Mouse (Mus musculus) kidney, embryonic 15.5 days (tissue): ENCODE results near the gene Plekhg6. TPM values are rescaled to one million over a fixed set of nuclear protein-coding genes. Genes with fewer than 3 reads are reported as not detected.

Experiments used
- ATAC-seq: fragments of 200-750 bp; cut with Nextera tagmentation; replicated peaks from 2 replicates; pipeline ENCODE4 v1.8.0; 2017; ENCODE audit warnings: moderate TSS enrichment; ENCODE audit not compliant: low FRiP score
- H3K27ac ChIP-seq: fragments of 300-500 bp; sonication (generic); 2 replicates; pipeline ENCODE4 v1.5.1; 2015; ENCODE audit warnings: mild to moderate bottlenecking, inconsistent platforms
- H3K27me3 ChIP-seq: fragments of 300-500 bp; sonication (generic); 2 replicates; pipeline ENCODE4 v1.6.1; 2015; ENCODE audit warnings: inconsistent platforms
- H3K36me3 ChIP-seq: fragments of 300-500 bp; sonication (generic); 2 replicates; pipeline ENCODE4 v1.6.1; 2015; ENCODE audit warnings: inconsistent platforms
- H3K4me1 ChIP-seq: fragments of 300-500 bp; sonication (generic); 2 replicates; pipeline ENCODE4 v1.6.1; 2015; ENCODE audit warnings: inconsistent platforms
- H3K4me2 ChIP-seq: fragments of 300-500 bp; sonication (generic); 2 replicates; pipeline ENCODE4 v1.6.1; 2015; ENCODE audit warnings: moderate library complexity, mild to moderate bottlenecking, inconsistent platforms
- H3K4me3 ChIP-seq: fragments of 300-500 bp; sonication (generic); replicated peaks from 2 replicates; pipeline ENCODE4 v1.5.1; 2015; ENCODE audit warnings: mild to moderate bottlenecking, inconsistent platforms
- H3K9ac ChIP-seq: fragments of 300-500 bp; sonication (generic); 2 replicates; pipeline ENCODE4 v1.6.1; 2015; ENCODE audit warnings: mild to moderate bottlenecking, inconsistent platforms
- H3K9me3 ChIP-seq: fragments of 300-500 bp; sonication (generic); replicated peaks from 2 replicates; pipeline ENCODE4 v1.6.1; 2016; ENCODE audit warnings: inconsistent platforms
- WGBS: fragments of 180-500 bp; shearing (Covaris S2); methylation state at CpG from one replicate; pipeline ENCODE4 v1.1.7; 2015; ENCODE audit warnings: mixed read lengths; 5-methylcytosine and 5-hydroxymethylcytosine counted together
- polyA plus RNA-seq: library from polyadenylated mRNA; unstranded; fragments of >200 nt; fragmentation: Nextera tagmentation; extraction: Ambion mirVana; gene quantifications from 2 replicates; pipeline ENCODE4 v1.2.1, GENCODE M21; 2015

The Plekhg6 gene
- polyA plus RNA-seq, 1 experiment from 2014 or later, result 4.7 TPM

DNA sequence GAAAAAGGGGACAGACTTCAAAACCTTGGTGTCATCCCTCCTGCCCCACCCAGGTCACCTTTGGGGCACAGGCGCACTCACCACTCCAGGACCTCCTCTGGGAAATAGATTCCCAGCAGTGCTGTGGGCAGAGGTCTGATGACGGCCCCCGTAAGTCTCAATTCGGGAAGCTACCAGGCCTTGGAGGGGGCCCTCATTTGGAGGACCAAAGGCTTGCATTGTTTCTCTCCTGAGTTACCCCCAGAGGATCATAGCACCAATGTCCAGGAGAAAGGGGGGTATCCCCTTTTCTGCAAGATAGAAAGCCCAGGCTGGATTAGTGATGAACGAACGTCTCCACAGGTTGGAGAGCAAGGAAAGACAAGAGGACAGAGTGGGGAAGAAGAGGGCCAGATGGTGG, 2.0 kb downstream of the Plekhg6 start:
- H3K9me3 ChIP-seq, result no peaks in the 10 kb centered on the region
- peak overlapping the region; percentile 93 for H3K4me2 ChIP-seq
- H3K27me3 ChIP-seq, result peaks cover 40% of the 10 kb centered on the region
- 18% methylated on average over 6 of the region's 6 CpGs for WGBS
- no peak overlapping the region for H3K4me3 ChIP-seq
- no peak overlapping the region for H3K27ac ChIP-seq
- peaks cover 46% of the 10 kb centered on the region for H3K4me1 ChIP-seq
- no peaks in the 10 kb centered on the region for H3K36me3 ChIP-seq
- ATAC-seq, result no peak
- H3K9ac ChIP-seq, result no peak overlapping the region

DNA sequence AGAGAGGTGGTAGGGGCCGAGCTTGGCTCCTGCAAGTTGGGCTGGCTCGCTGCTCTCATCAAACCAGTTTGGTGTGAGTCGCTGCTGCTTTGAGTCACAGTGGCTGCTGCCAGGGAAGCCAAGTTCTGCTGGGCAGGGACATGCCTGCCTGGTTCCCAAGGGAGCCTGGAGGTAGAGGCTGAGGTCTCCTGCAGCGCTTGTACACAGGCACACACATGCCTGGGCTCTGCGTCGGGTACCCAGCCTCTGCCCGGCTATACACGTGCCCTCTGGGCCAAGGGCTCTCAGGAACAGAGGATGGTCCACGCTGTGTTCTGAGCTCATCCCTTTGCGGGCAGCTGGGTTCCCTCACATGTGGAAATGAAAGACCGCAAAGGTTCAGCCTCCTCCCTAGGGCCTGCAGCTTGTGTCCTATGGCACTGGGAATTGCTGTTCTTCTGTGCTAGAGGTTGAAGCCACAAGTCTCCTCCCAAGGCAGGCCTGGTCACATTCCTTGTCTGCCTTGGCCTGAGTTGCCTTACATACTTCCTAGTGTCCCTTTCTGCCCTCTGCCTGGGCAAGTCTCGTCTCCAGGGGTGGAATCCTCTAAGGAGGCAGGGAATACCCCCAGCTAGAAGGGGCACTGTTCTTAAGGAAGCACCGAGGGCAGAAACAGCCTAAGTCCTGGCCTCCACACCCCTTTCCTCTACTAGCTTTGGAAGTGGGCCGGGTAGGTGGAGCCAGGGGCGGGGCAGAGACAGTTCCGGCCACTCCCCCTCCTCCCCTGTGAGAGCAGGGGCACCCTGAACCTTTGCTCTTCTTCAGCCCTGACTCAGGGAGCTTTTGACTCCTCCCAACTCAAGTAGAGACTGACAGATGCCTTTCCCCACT, 2.8 kb downstream of the Plekhg6 start:
- Histone ChIP-seq H3K4me2 (peak overlapping the region; percentile 93), H3K9me3 (no peaks in the 10 kb centered on the region), H3K4me3 (no peak overlapping the region), H3K4me1 (peaks cover 45% of the 10 kb centered on the region), H3K9ac (no peak overlapping the region), H3K27ac (peak overlapping the region; percentile 54), H3K36me3 (no peaks in the 10 kb centered on the region), H3K27me3 (peaks cover 38% of the 10 kb centered on the region)
- peak; percentile 64 for ATAC-seq
- WGBS, result 36% methylated on average over 16 of the region's 16 CpGs

DNA sequence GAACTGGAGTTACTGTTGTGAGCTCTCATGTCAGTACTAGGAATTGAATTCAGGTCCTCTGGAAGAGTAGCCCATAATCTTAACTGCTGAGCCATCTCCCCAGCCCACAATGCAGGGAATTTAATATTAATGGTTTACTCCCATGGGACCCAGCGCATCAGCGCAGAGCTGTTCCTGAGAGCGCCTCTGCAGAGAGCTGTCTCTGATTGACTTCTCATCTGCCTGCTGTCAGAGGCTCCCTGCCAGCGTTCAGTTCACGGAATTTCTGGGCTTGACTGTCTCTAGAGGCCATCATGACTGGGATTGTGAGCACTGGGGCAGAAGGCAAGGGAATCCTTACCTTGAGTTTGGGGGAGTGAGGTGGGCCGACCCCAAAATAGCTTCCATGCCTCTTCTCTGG, 3.6 kb downstream of the Plekhg6 start:
- H3K4me2 ChIP-seq, result no peak overlapping the region

DNA sequence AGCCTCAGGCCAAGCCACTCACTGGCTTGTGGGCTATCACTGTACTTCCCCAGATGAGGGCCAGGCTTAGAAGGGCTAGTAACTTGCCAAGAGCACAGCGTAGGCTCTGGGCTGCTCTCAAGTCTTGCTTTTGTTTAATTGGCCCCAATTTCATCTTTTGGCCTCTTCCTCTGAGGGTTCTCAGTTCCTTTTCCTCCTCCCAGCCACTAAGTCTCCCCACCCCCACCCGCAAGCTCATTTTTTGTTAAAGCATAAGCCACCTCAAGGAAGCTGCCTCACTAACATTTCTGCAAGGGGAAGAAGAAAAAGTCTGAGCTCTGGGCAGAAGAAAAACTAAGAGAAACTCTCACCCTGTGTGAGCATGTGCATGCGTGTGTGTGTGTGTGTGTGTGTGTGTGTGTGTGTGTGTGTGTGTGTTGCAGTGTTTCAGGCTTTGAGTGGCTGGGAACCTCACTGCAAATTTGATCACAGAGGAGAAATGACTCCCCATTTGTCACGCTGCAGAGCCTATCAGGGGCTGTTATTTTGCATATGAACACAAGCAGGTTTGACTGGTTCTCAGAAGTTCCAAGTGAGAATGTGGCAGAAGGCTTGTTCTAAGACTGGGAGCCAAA, 12.7 kb downstream of the Plekhg6 start:
- Histone ChIP-seq H3K27me3 (0 out of 2 replicates have a peak, but pooled peaks cover 2% of the 10 kb centered on the region), H3K4me1 (peaks cover 46% of the 10 kb centered on the region), H3K9me3 (no peaks in the 10 kb centered on the region), H3K4me3 (no peak overlapping the region), H3K4me2 (no peak overlapping the region), H3K9ac (no peak overlapping the region), H3K27ac (peak overlapping the region; percentile 63), H3K36me3 (peaks cover 4% of the 10 kb centered on the region; the same call in 1 of the 2 replicates)
- no peak for ATAC-seq
- 43% methylated on average over 4 of the region's 4 CpGs for WGBS

More for the DNA sequence above, 3.6 kb downstream of the Plekhg6 start:
- no peak for ATAC-seq
- no peak overlapping the region for H3K9ac ChIP-seq
- H3K27me3 ChIP-seq, result peaks cover 30% of the 10 kb centered on the region
- 0 out of 2 replicates have a peak, but pooled peaks cover 3% of the 10 kb centered on the region for H3K36me3 ChIP-seq
- H3K4me1 ChIP-seq, result peaks cover 44% of the 10 kb centered on the region
- WGBS, result 75% methylated on average over 6 of the region's 6 CpGs
- H3K9me3 ChIP-seq, result no peaks in the 10 kb centered on the region
- no peak overlapping the region for H3K4me3 ChIP-seq
- H3K27ac ChIP-seq, result no peak overlapping the region

DNA sequence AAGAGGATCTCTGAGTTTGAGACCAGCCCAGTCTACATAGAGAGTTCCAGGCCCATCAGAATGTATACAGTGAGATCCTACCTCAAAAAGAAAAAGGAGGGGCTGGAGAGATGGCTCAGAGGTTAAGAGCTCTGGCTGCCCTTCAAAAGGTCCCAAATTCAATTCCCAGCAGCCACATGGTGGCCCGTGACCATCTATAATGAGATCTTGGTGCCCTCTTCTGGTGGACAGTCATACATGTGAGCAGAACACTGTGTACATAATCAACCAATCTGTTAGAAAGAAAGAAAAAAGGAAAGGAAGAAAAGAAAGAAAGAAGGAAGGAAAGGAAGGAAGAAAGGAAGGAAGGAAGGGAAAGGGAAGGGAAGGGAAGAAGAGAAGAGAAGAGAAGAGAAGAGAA, 14.5 kb downstream of the Plekhg6 start:
- ATAC-seq, result no peak

DNA sequence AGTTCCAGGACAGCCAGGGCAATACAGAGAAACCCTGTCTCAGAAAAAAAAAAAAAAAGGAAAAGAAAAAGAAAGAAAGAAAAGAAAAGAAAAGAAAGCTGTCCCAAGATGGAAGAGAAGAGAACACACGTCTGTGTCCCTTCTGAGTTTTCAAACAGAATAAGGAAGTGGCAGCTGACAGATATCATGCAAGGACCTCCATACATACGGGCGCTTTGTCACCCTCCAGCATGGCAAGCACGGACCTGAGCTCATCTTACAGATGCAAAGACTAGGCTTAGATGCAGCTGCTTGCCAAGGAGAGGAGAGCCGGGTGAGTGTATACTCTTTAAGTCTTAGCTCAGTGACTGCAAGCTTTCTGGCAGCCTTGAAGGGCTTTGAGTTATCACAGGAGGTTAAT, 15.1 kb downstream of the Plekhg6 start:
- no peaks in the 10 kb centered on the region for H3K9me3 ChIP-seq
- H3K4me3 ChIP-seq, result no peak overlapping the region
- ATAC-seq, result no peak
- 81% methylated on average over 5 of the region's 5 CpGs for WGBS
- peaks cover 24% of the 10 kb centered on the region for H3K36me3 ChIP-seq
- H3K27me3 ChIP-seq, result 0 out of 2 replicates have a peak, but pooled peaks cover 4% of the 10 kb centered on the region
- H3K9ac ChIP-seq, result no peak overlapping the region
- no peak overlapping the region for H3K27ac ChIP-seq
- peaks cover 64% of the 10 kb centered on the region for H3K4me1 ChIP-seq
- H3K4me2 ChIP-seq, result no peak overlapping the region

More for the DNA sequence above, 14.5 kb downstream of the Plekhg6 start:
- H3K4me1 ChIP-seq, result peaks cover 63% of the 10 kb centered on the region
- peaks cover 18% of the 10 kb centered on the region for H3K36me3 ChIP-seq
- no peak overlapping the region for H3K4me2 ChIP-seq
- H3K27me3 ChIP-seq, result 0 out of 2 replicates have a peak, but pooled peaks cover 4% of the 10 kb centered on the region
- H3K9ac ChIP-seq, result no peak overlapping the region
- WGBS, result 74% methylated on average over 1 of the region's 1 CpGs
- no peak overlapping the region for H3K4me3 ChIP-seq
- no peaks in the 10 kb centered on the region for H3K9me3 ChIP-seq
- no peak overlapping the region for H3K27ac ChIP-seq

DNA sequence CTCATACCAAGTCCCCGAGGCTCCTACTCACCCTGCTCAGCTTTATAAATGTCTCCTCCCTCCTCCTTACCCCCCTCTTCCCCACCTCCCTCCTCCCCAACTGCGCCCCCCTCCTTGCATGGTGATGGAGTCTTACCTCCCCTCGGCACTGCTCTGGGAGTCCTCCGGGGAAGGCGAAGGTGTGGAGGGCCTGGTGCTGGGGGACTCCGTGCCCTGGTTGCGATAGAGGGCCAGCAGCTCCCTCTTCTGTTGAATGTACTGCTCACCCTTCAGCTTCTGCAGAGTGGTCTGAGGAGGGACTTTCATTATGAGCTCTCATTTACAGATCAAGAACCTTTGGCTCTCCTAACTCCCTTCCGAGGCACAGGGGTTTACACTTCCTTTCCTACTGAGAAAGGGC, 16.1 kb downstream of the Plekhg6 start:
- Histone ChIP-seq H3K27ac (0 out of 2 replicates have a peak overlapping the region, but pooled peaks have one; percentile 18), H3K27me3 (0 out of 2 replicates have a peak, but pooled peaks cover 4% of the 10 kb centered on the region), H3K4me2 (0 out of 2 replicates have a peak overlapping the region, but pooled peaks have one; percentile 19), H3K4me3 (no peak overlapping the region), H3K4me1 (peaks cover 58% of the 10 kb centered on the region), H3K36me3 (peaks cover 35% of the 10 kb centered on the region), H3K9me3 (no peaks in the 10 kb centered on the region), H3K9ac (no peak overlapping the region)
- peak; percentile 40 for ATAC-seq
- WGBS, result 6% methylated on average over 8 of the region's 8 CpGs

DNA sequence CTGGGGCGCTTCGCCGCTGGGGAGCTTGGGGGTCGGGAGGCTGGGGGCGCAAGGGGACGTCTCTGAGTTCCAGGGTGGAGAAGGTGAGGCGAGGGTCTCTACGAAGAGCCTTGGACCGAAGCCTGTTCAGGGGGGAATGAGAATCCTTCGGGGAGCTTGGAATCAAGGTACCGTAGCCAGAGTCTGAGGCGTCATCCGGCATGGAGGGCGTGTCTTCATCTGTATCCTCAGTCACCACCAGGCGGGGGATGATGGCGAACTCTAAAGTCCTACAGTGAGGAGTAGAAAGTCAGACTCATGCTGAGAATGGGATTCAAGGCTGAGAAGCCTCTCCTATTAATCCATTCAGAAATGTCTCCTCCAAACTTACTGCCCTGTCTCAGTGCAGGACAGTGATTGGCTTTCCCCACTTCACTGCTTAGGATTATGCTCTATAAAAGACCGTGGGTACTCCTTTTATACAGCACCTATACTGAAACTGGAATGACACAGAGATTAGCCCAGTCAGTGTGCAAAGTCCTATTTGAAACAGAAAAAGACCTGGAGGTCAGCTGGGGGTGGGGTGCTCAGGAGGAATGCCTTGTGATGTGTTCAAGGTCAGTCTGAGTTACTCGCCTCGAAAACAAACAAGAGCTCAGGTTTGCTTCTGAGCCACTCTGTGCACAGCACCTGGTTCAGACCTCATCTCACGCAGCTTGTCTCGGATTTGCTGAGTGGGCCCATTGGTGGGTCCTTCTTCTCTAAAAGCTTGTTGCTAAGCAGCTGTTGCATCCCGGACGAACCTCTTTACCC, 16.9 kb downstream of the Plekhg6 start:
- peak; percentile 1; the same call in 1 of the 2 replicates for ATAC-seq
- Histone ChIP-seq H3K27ac (0 out of 2 replicates have a peak overlapping the region, but pooled peaks have one; percentile 18), H3K4me2 (peak overlapping the region; percentile 42), H3K4me3 (no peak overlapping the region), H3K9me3 (no peaks in the 10 kb centered on the region), H3K36me3 (peaks cover 43% of the 10 kb centered on the region), H3K9ac (no peak overlapping the region), H3K4me1 (peaks cover 52% of the 10 kb centered on the region), H3K27me3 (0 out of 2 replicates have a peak, but pooled peaks cover 4% of the 10 kb centered on the region)
- 19% methylated on average over 23 of the region's 23 CpGs for WGBS

DNA sequence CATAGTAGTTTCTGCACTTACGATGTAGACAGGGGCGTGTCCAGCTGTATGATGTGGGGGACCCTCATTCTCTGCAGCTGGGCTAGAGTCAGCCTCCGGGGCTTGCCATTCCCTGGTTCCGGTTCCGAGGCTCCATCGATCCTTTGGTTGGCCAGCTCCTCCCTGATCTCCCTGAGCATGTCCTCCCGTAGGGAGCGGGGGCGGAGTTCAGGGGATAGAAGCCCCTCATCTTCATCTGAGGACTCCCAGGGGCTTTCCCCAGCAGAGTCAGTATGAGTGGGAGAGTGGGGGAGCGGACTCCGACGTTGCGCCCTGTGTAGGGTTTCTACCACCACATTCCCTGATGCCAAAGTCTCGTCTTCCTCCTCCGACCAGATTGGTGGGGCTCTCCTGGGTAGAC, 17.6 kb downstream of the Plekhg6 start:
- H3K36me3 ChIP-seq, result peaks cover 49% of the 10 kb centered on the region
- H3K27ac ChIP-seq, result no peak overlapping the region
- 0 out of 2 replicates have a peak, but pooled peaks cover 4% of the 10 kb centered on the region for H3K27me3 ChIP-seq
- no peaks in the 10 kb centered on the region for H3K9me3 ChIP-seq
- no peak overlapping the region for H3K4me3 ChIP-seq
- H3K9ac ChIP-seq, result no peak overlapping the region
- peak; percentile 13; the same call in 1 of the 2 replicates for ATAC-seq
- 32% methylated on average over 15 of the region's 15 CpGs for WGBS
- H3K4me2 ChIP-seq, result peak overlapping the region; percentile 42
- H3K4me1 ChIP-seq, result peaks cover 48% of the 10 kb centered on the region

DNA sequence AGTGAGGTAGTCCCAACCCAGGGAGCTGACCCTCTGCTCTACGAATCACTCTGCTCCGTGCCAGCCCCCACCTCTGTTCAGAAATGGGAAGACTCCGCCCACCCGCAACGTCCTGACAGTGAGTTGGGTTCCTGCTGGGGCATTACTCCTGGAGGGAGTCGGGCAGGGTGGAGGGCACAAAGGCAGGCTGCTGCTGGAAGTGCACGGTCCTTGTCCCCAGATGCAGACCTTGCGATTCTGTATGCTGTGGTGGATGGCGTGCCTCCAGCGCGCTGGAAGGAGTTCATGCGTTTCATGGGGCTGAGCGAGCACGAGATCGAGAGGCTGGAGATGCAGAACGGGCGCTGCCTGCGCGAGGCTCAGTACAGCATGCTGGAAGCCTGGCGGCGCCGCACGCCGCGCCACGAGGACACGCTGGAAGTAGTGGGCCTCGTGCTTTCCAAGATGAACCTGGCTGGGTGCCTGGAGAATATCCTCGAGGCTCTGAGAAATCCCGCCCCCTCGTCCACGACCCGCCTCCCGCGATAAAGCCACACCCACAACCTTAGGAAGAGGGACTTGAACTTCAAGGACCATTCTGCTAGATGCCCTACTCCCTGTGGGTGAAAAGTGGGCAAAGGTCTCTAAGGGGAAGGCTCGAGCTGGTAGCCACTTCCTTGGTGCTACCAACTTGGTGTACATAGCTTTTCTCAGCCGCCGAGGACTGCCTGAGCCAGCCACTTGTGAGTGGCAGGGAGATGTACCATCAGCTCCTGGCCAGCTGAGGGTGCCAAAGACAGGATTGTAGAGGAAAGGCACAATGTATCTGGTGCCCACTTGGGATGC, 18.9 kb downstream of the Plekhg6 start:
- ATAC-seq, result 0 out of 2 replicates have a peak, but pooled peaks have one; percentile 20
- H3K36me3 ChIP-seq, result peaks cover 61% of the 10 kb centered on the region
- WGBS, result 44% methylated on average over 38 of the region's 38 CpGs

DNA sequence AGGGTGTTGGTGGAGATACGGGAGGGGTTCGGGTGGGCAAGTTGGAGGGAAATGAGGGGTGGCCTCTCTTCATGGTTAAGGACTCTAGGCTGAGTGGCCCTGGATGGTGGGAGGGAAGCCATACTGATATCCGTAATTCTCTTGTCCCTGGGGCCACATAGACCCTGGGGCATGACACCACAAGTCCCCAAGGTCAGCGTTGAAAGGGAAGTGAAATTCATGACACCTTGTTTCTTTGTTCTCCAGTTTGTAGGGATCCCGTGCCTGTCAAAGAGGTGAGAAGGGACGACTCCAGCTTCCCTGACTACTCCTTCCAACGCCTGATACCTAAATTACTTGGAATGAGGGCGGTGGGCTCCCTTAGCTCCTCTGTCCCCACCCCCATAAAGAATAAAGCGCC, 19.7 kb downstream of the Plekhg6 start:
- Histone ChIP-seq H3K4me1 (peaks cover 58% of the 10 kb centered on the region), H3K27me3 (0 out of 2 replicates have a peak, but pooled peaks cover 4% of the 10 kb centered on the region), H3K27ac (no peak overlapping the region), H3K9me3 (no peaks in the 10 kb centered on the region), H3K36me3 (peaks cover 61% of the 10 kb centered on the region), H3K4me3 (no peak overlapping the region), H3K9ac (no peak overlapping the region), H3K4me2 (no peak overlapping the region)
- ATAC-seq, result no peak
- 67% methylated on average over 9 of the region's 9 CpGs for WGBS

More for the DNA sequence above, 18.9 kb downstream of the Plekhg6 start:
- no peak overlapping the region for H3K4me2 ChIP-seq
- 0 out of 2 replicates have a peak, but pooled peaks cover 4% of the 10 kb centered on the region for H3K27me3 ChIP-seq
- no peaks in the 10 kb centered on the region for H3K9me3 ChIP-seq
- 0 out of 2 replicates have a peak overlapping the region, but pooled peaks have one; percentile 6 for H3K27ac ChIP-seq
- peaks cover 52% of the 10 kb centered on the region for H3K4me1 ChIP-seq
- H3K4me3 ChIP-seq, result no peak overlapping the region
- no peak overlapping the region for H3K9ac ChIP-seq
